Mouse (Mus musculus) ES-Bruce4 (cell line): ENCODE measurements around the gene Ttyh1. TPM values are rescaled to one million over a fixed set of nuclear protein-coding genes. Genes with fewer than 3 reads are reported as not detected.

Experiments used
- H3K27ac ChIP-seq: 2 replicates; pipeline ENCODE4 v1.5.1; 2012; ENCODE audit warnings: low read length, inconsistent platforms; ENCODE audit not compliant: insufficient read depth
- H3K27me3 ChIP-seq: 2 replicates; pipeline ENCODE4 v1.6.1; 2012; ENCODE audit warnings: mild to moderate bottlenecking, low read length, inconsistent platforms; ENCODE audit not compliant: control insufficient read depth, poor library complexity, insufficient read depth, severe bottlenecking
- H3K36me3 ChIP-seq: 2 replicates; pipeline ENCODE4 v1.6.1; 2012; ENCODE audit warnings: inconsistent platforms, mild to moderate bottlenecking, low read length, moderate library complexity; ENCODE audit not compliant: control insufficient read depth, poor library complexity, insufficient read depth, severe bottlenecking
- H3K4me1 ChIP-seq: one replicate; pipeline ENCODE4 v1.8.1; 2011; ENCODE audit warnings: low read length; ENCODE audit not compliant: control insufficient read depth, insufficient read depth
- H3K4me3 ChIP-seq: 2 replicates; pipeline ENCODE4 v1.5.1; 2011; ENCODE audit warnings: low read depth, mild to moderate bottlenecking, low read length
- H3K9ac ChIP-seq: 2 replicates; pipeline ENCODE4 v1.6.1; 2012; ENCODE audit warnings: low read depth, mild to moderate bottlenecking, inconsistent platforms; ENCODE audit not compliant: poor library complexity, severe bottlenecking
- H3K9me3 ChIP-seq: replicated peaks from 2 replicates; pipeline ENCODE4 v1.6.1; 2012; ENCODE audit warnings: mild to moderate bottlenecking, low read length, inconsistent platforms; ENCODE audit not compliant: control insufficient read depth, poor library complexity, insufficient read depth, severe bottlenecking
- CTCF ChIP-seq: IDR thresholded peaks from one replicate; pipeline ENCODE4 v1.8.1; 2011; ENCODE audit warnings: low read depth, low read length
- EP300 ChIP-seq: IDR thresholded peaks from 2 replicates; pipeline ENCODE4 v1.6.1; 2011; ENCODE audit warnings: low read depth, low read length; ENCODE audit not compliant: insufficient read depth
- POLR2A ChIP-seq: IDR thresholded peaks from one replicate; pipeline ENCODE4 v1.8.1; 2011; ENCODE audit warnings: low read length; ENCODE audit not compliant: insufficient read depth
- polyA plus RNA-seq: library from polyadenylated mRNA; stranded (reverse); fragments of >200 nt; gene quantifications from 2 replicates; pipeline ENCODE4 v1.2.4, GENCODE M21; 2011; ENCODE audit warnings: low read depth; ENCODE audit not compliant: missing spikeins, insufficient read depth, insufficient read length

Ttyh1 gene
- polyA plus RNA-seq, 1 experiment: 22.1 TPM

DNA sequence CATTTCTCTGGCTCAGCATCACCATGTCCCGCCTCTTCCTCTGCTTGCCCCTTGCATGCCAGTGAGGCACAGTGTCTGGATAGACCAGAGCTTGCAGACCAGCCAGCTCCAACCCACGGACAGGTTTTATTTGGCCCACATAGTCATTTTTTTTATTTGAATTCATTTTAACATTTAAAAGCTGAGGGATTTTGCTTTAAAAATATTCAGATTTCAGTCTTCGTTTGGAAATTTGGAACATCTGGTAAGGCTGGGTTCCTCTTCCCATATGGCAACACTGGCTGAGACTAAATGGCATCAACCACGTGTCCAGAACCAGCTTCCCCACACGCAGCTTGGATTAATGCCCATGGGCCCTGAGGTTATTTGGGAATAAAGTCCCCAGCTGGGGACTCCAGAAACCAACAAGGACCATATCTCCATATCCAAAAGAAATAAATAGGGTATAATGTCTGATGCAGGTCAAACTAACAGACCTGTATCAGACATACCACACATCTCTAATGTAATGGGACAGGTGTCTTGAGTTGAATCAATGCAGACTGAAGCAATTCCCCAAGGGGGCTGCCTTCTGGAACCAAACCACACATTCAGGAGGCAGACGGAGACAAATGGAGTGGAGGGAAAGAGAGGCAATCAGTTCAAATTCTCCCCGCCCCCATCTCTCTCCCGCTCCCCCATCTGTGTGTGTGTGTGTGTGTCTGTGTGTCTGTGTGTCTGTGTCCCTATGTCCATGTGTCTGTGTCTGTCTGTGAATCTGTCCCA lies 2.0 kb upstream of the Ttyh1 start:
- H3K36me3 ChIP-seq: no peaks in the 10 kb centered on the region
- H3K4me1 ChIP-seq: no peaks in the 10 kb centered on the region
- H3K9ac ChIP-seq: no peak overlapping the region
- H3K4me3 ChIP-seq: no peak overlapping the region
- H3K27ac ChIP-seq: no peak overlapping the region
- H3K9me3 ChIP-seq: no peaks in the 10 kb centered on the region
- TF ChIP-seq POLR2A (no peak), CTCF (no peak), EP300 (no peak)
- H3K27me3 ChIP-seq: no peaks in the 10 kb centered on the region; the same call in 1 of the 2 replicates

DNA sequence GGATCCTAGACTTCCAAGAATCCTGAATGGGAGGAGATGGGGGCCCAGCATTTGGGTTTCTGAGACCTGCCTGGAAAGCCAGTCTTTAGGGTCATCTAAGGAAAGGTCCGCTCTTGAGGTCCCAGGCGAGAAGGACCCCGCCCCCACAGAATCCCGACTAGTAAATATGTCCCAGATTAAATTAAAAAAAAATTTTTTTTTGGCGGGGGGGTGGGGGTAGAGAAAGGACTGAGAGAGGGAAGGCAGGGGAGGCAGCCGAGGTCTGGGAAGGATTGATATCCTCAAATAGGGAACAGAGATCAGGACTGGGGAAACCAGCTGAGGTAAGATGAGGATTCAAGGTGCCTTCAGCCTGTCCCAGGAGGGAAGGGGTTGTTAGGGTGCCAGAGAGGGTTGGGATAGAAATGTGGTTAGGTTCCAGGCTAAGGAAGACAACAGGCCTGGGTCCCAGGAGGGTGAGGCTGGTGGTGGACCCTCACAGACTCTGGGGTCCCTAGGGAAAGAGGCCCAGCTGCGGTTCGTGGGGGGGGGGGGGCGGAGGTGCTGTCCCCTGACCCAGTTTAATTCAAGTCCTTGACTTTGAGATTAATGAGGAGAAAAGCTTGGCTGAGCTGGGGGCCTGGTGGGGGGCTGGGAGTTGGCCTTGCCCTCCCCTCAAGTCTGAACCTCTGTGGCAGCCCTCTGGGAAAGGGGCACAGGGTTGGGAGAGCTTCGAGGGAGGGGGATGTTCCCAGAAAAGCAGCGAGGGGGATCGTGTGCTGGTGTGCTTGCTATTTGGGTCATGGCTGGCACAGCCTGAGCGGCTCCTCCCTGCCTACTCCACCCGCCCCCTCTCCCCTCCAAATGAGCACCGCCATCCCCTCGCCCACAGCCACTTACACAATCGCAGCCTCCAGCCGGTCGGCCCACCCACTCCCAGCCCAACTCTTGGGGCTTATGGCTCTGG lies 1.0 kb downstream of the Ttyh1 start:
- Histone ChIP-seq H3K4me3 (peak overlapping the region; percentile 65), H3K9me3 (no peaks in the 10 kb centered on the region), H3K4me1 (peaks cover 6% of the 10 kb centered on the region), H3K9ac (peak overlapping the region; percentile 73), H3K27me3 (no peaks in the 10 kb centered on the region; the same call in 1 of the 2 replicates), H3K36me3 (no peaks in the 10 kb centered on the region), H3K27ac (no peak overlapping the region)
- no peak for TF ChIP-seq EP300
- TF ChIP-seq POLR2A: no peak
- TF ChIP-seq CTCF: no peak

DNA sequence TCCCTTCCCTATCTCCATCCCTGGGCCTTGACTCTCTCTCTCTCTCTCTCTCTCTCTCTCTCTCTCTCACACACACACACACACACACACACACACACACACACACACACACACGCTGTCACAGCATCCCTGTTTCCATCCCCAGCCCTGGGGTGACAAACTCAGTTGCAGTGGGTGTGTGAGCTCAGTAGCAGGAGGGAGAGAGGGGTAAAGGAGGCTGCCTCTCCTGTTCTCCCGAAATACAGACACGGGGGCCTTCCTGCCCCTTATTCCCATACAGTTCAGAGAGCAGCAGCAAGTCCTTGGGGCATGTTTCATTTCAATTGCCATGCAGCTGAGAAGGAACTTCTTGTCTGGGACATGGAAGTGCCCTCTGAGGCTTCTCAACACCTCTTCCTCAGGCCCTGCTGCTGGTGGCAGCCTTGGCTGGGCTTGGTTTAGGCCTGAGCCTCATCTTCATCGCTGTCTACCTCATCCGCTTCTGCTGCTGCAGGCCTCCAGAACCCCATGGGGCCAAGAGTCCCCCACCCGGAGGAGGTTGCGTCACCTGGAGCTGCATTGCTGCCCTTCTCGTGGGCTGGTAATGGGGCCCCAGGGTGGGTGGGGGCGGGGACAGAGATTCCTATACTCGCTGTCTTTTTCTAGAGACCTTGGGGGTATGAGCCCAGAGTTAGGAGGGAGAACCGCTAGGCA lies 3.0 kb downstream of the Ttyh1 start:
- peaks cover 6% of the 10 kb centered on the region for H3K4me1 ChIP-seq
- 0 out of 2 replicates have a peak, but pooled peaks cover under 1% of the 10 kb centered on the region for H3K36me3 ChIP-seq
- no peak for TF ChIP-seq EP300
- TF ChIP-seq POLR2A: no peak
- no peak for TF ChIP-seq CTCF
- H3K27me3 ChIP-seq: no peaks in the 10 kb centered on the region
- H3K9me3 ChIP-seq: no peaks in the 10 kb centered on the region
- no peak overlapping the region for H3K27ac ChIP-seq
- no peak overlapping the region for H3K9ac ChIP-seq
- H3K4me3 ChIP-seq: no peak overlapping the region; the same call in 1 of the 2 replicates

DNA sequence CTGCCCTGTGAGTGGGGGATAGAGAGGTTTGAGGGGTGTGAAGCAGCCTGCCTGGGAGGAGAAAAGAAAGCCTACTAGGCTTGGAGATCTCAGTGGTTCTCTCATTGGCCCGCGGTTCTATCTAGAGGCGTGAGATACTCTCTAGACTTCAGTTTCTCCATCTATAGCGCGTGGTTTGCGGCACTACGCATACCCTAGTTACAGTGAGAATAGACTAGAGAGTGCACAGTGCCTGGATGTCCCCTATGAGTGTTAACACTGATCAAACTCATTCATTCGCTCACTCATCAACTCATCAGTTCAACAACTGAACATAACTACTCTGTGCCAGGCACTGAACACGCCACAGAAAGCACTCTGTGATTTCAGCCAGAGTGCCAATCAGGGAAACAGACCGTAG lies 3.6 kb downstream of the Ttyh1 start:
- no peaks in the 10 kb centered on the region for H3K27me3 ChIP-seq
- TF ChIP-seq CTCF: no peak
- no peak for TF ChIP-seq POLR2A
- peaks cover 6% of the 10 kb centered on the region for H3K4me1 ChIP-seq
- 0 out of 2 replicates have a peak, but pooled peaks cover 2% of the 10 kb centered on the region for H3K36me3 ChIP-seq
- no peak overlapping the region for H3K27ac ChIP-seq
- no peak overlapping the region for H3K9ac ChIP-seq
- H3K9me3 ChIP-seq: no peaks in the 10 kb centered on the region
- no peak overlapping the region; the same call in 1 of the 2 replicates for H3K4me3 ChIP-seq

DNA sequence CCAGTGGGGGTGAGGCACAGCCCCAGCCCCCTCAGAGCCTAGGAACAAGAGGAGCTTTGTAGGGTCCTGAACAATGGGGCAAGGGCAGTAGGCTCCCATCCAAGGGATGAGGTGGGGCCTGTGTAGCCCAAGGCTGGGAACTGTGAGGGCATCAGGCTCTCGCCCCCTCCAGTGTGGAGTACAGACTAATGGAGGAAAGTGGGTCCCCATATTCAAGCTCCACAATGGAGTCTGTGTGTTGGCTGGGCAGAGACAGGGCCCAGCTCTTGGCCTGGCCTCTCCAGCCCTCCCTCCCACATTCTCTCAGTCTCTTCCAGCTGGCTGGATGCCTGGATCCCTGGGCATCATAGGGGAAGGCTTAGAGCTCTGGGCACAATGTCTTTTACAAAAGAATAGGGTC lies 4.5 kb downstream of the Ttyh1 start:
- TF ChIP-seq EP300: no peak
- TF ChIP-seq POLR2A: no peak
- no peak for TF ChIP-seq CTCF
- Histone ChIP-seq H3K27me3 (no peaks in the 10 kb centered on the region), H3K9me3 (no peaks in the 10 kb centered on the region), H3K27ac (peak overlapping the region; percentile 92), H3K4me1 (peaks cover 6% of the 10 kb centered on the region), H3K36me3 (0 out of 2 replicates have a peak, but pooled peaks cover 2% of the 10 kb centered on the region), H3K4me3 (no peak overlapping the region), H3K9ac (no peak overlapping the region)
